Mouse (Mus musculus) splenic B cell, adult 2 months (primary cell): ENCODE measurements around the gene Tead3.
"Not testable (repeated sequence)": the region's sequence is repeated elsewhere in the genome, so short reads cannot be mapped to it uniquely, and the experiment has no call there.

Experiments
- DNase-seq: peaks from one replicate; pipeline ENCODE4 v3.0.0-alpha.2; 2011; ENCODE audit warnings: low read depth, low spot score
- H3K27me3 ChIP-seq: 2 replicates; pipeline ENCODE4 v1.6.1; 2012; ENCODE audit warnings: mild to moderate bottlenecking, low read length, moderate library complexity, mixed read lengths; ENCODE audit not compliant: control insufficient read depth, poor library complexity, insufficient read depth, severe bottlenecking
- H3K36me3 ChIP-seq: 2 replicates; pipeline ENCODE4 v1.6.1; 2012; ENCODE audit warnings: mild to moderate bottlenecking, low read length, moderate library complexity, mixed read lengths; ENCODE audit not compliant: control insufficient read depth, poor library complexity, insufficient read depth, severe bottlenecking

The Tead3 gene

GRCm38 (mm10) chr17:28368449-28368848 lies 17.8 kb upstream of the Tead3 start:
- DNase-seq: peak; percentile 71
- Histone ChIP-seq H3K36me3 (no peaks in the 10 kb centered on the region), H3K27me3 (no peaks in the 10 kb centered on the region; the same call in 1 of the 2 replicates)

- DNase-seq: no peak
- Histone ChIP-seq H3K36me3 (no peaks in the 10 kb centered on the region), H3K27me3 (no peaks in the 10 kb centered on the region; the same call in 1 of the 2 replicates)
These were observed 14.5 kb upstream of the Tead3 start, which contains the start of gene Tulp1 for GRCm38 (mm10) chr17:28365122-28365521. Gene Tulp1, minus strand, starts transcription at chr17:28365222.

- DNase-seq: no peak
- Histone ChIP-seq H3K36me3 (no peaks in the 10 kb centered on the region), H3K27me3 (no peaks in the 10 kb centered on the region; the same call in 1 of the 2 replicates)
These were observed 12.9 kb upstream of the Tead3 start for GRCm38 (mm10) chr17:28363507-28363906.

GRCm38 (mm10) chr17:28362653-28363292 lies 12.2 kb upstream of the Tead3 start:
- DNase-seq: peak; percentile 22
- Histone ChIP-seq H3K36me3 (no peaks in the 10 kb centered on the region), H3K27me3 (no peaks in the 10 kb centered on the region; the same call in 1 of the 2 replicates)

- no peaks in the 10 kb centered on the region for H3K36me3 ChIP-seq
- H3K27me3 ChIP-seq: no peaks in the 10 kb centered on the region
- DNase-seq: no peak
These were observed 11.5 kb upstream of the Tead3 start for GRCm38 (mm10) chr17:28361921-28362652.

- no peak for DNase-seq
- no peaks in the 10 kb centered on the region for H3K27me3 ChIP-seq
- H3K36me3 ChIP-seq: no peaks in the 10 kb centered on the region
These were observed 10.1 kb upstream of the Tead3 start for GRCm38 (mm10) chr17:28360531-28361277.

GRCm38 (mm10) chr17:28358576-28359261 lies 8.1 kb upstream of the Tead3 start:
- DNase-seq, H3K36me3 ChIP-seq, H3K27me3 ChIP-seq: not testable (repeated sequence)

GRCm38 (mm10) chr17:28355871-28356270 lies 5.3 kb upstream of the Tead3 start:
- DNase-seq: no peak
- Histone ChIP-seq H3K36me3 (no peaks in the 10 kb centered on the region), H3K27me3 (no peaks in the 10 kb centered on the region; the same call in 1 of the 2 replicates)

- Histone ChIP-seq H3K36me3 (no peaks in the 10 kb centered on the region), H3K27me3 (no peaks in the 10 kb centered on the region; the same call in 1 of the 2 replicates)
- DNase-seq: no peak
These were observed 1.4 kb upstream of the Tead3 start for GRCm38 (mm10) chr17:28352018-28352417.

GRCm38 (mm10) chr17:28351353-28351890 lies 805 bp upstream of the Tead3 start:
- H3K27me3 ChIP-seq: no peaks in the 10 kb centered on the region; the same call in 1 of the 2 replicates
- no peak for DNase-seq
- no peaks in the 10 kb centered on the region for H3K36me3 ChIP-seq

GRCm38 (mm10) chr17:28349901-28350465 lies 634 bp downstream of the Tead3 start:
- Histone ChIP-seq H3K36me3 (no peaks in the 10 kb centered on the region), H3K27me3 (no peaks in the 10 kb centered on the region; the same call in 1 of the 2 replicates)
- no peak for DNase-seq

- H3K27me3 ChIP-seq: no peaks in the 10 kb centered on the region; the same call in 1 of the 2 replicates
- H3K36me3 ChIP-seq: no peaks in the 10 kb centered on the region
- no peak for DNase-seq
These were observed 1.2 kb downstream of the Tead3 start for GRCm38 (mm10) chr17:28349264-28349880.

- H3K27me3 ChIP-seq: no peaks in the 10 kb centered on the region; the same call in 1 of the 2 replicates
- no peak for DNase-seq
- H3K36me3 ChIP-seq: no peaks in the 10 kb centered on the region
These were observed 2.4 kb downstream of the Tead3 start for GRCm38 (mm10) chr17:28348211-28348610.
